Mouse (Mus musculus) lung, adult 2 months (tissue): ENCODE measurements around the gene Unc5cl.

Experiments
- CTCF ChIP-seq: fragments of 200-500 bp; IDR thresholded peaks from 2 replicates; pipeline ENCODE4 v1.5.1; 2011; ENCODE audit warnings: mild to moderate bottlenecking, low read length, control low read depth; ENCODE audit not compliant: insufficient read depth
- POLR2A ChIP-seq: fragments of 200-500 bp; IDR thresholded peaks from 2 replicates; pipeline ENCODE4 v1.6.1; 2011; ENCODE audit warnings: low read depth, mild to moderate bottlenecking, control low read depth, low read length, borderline replicate concordance; ENCODE audit errors: extremely low read depth

- TF ChIP-seq POLR2A (no peak), CTCF (no peak)
These were observed 35.1 kb upstream of the Unc5cl start for GRCm38 (mm10) chr17:48419571-48419970.
